Mouse (Mus musculus) brain, embryonic 14.5 days (tissue): ENCODE measurements around the gene Sorbs1. TPM values are rescaled to one million over a fixed set of nuclear protein-coding genes. Genes with fewer than 3 reads are reported as not detected.

Experiments used
- DNase-seq: peaks from one replicate; pipeline ENCODE4 v3.0.0-alpha.2; 2011; ENCODE audit warnings: low read depth
- CTCF ChIP-seq: fragments of 200-500 bp; IDR thresholded peaks from 2 replicates; pipeline ENCODE4 v1.5.1; 2012; ENCODE audit warnings: inconsistent platforms, mild to moderate bottlenecking, moderate library complexity, borderline replicate concordance; ENCODE audit not compliant: insufficient read depth, insufficient read length; ENCODE audit errors: extremely low read depth
- POLR2A ChIP-seq: fragments of 200-500 bp; IDR thresholded peaks from 2 replicates; pipeline ENCODE4 v1.6.1; 2012; ENCODE audit warnings: mild to moderate bottlenecking, inconsistent platforms, borderline replicate concordance; ENCODE audit not compliant: poor library complexity, insufficient read depth, insufficient read length, severe bottlenecking; ENCODE audit errors: extremely low read depth
- polyA plus RNA-seq: library from polyadenylated mRNA; depleted of rRNA; stranded (reverse); fragments of >200 nt; gene quantifications from 2 replicates; pipeline ENCODE4 v1.2.3, GENCODE M21; 2012

The Sorbs1 gene
- polyA plus RNA-seq, 1 experiment, result 66.4 TPM

- no peak for DNase-seq
- TF ChIP-seq POLR2A (no peak), CTCF (no peak)
Observed at GRCm38 (mm10) chr19:40346232-40346844, 167.2 kb downstream of the Sorbs1 start.

GRCm38 (mm10) chr19:40345684-40346083 lies 167.9 kb downstream of the Sorbs1 start:
- TF ChIP-seq POLR2A (no peak), CTCF (peak; percentile 80; the same call in 1 of the 2 replicates)
- peak; percentile 58 for DNase-seq

GRCm38 (mm10) chr19:40343018-40343417 lies 170.6 kb downstream of the Sorbs1 start:
- DNase-seq, result peak; percentile 86
- TF ChIP-seq POLR2A (no peak), CTCF (peak; percentile 95)

DNA sequence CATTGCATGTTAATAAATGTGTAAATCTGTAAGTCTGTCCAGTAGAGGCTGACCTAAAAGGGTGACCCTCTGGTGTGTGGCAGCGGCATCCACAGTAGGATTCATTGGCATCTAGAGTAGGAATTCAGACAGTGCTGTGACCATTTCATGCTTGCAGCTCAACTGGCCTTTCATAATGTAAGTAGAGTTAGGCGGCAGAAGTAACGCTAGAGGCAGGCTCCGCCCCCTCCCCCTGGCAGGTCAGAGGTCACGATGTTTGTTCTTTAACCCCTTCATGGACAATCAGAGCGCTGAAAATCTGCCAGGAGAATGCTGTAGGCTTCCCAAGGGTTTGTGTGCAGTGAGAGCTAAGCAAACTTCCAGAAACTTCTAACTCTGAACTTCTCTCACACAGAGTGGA lies 172.4 kb downstream of the Sorbs1 start:
- DNase-seq, result no peak
- TF ChIP-seq POLR2A (no peak), CTCF (no peak)

DNA sequence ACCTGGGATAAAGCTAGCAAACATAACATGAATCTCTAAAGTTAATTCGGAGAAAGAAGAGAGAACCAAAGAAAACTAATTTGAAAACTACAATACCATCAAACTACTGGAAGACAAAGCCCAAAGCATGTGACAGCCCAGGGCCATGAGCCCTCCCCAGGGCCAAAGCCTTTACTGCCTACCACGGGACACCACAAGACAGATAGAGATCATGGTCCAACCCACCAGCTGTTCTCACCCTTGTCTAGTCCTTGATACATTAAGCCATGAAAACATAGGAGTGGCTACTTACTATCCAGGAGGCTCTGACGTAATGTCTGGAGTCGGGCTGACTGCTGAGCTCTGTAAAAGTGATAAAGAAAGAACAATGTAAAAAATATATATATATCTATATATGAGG lies 176.9 kb downstream of the Sorbs1 start:
- TF ChIP-seq POLR2A (no peak), CTCF (no peak)
- no peak for DNase-seq

DNA sequence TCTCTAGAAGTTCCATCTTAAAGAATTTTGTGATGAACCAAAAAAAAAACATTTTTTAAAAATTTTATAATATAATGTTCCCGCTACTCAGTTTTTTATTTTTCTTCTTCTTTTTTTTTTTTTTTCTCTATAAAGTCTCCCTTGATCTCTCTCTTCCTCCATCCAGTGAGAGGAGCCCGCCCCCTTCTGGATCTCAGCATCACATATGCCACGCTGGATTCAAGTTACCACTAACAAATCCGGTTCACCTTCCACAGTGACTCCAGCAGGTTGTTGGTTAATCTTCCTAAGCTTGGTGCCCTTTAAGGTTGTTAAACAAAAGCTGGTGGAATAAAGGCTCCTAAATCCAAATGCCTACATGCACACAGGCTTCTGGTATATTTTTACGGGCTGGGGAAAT lies 179.7 kb downstream of the Sorbs1 start:
- DNase-seq, result peak; percentile 36

GRCm38 (mm10) chr19:40333081-40333480 lies 180.5 kb downstream of the Sorbs1 start:
- no peak for DNase-seq
- no peak for TF ChIP-seq CTCF
- no peak for TF ChIP-seq POLR2A

More for the DNA sequence above, 179.7 kb downstream of the Sorbs1 start:
- no peak for TF ChIP-seq POLR2A
- TF ChIP-seq CTCF, result peak; percentile 20; the same call in 1 of the 2 replicates

DNA sequence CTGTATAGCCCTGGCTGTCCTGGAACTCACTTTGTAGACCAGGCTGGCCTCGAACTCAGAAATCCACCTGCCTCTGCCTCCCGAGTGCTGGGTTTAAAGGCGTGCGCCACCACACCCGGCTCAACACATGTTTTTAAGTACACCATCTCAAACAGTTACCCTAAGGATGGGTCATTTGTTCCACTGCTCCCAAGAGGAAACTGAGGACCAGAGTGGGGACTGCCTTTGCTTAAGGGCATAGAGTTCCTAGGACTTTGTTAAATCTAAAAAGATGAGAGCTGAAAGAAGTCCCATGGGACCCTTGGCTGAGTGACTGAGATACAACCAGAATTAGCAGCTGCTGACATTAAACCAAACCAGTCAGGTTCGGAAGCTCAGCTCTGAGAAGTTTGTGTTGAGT lies 181.3 kb downstream of the Sorbs1 start:
- TF ChIP-seq POLR2A, result no peak
- TF ChIP-seq CTCF, result no peak

DNA sequence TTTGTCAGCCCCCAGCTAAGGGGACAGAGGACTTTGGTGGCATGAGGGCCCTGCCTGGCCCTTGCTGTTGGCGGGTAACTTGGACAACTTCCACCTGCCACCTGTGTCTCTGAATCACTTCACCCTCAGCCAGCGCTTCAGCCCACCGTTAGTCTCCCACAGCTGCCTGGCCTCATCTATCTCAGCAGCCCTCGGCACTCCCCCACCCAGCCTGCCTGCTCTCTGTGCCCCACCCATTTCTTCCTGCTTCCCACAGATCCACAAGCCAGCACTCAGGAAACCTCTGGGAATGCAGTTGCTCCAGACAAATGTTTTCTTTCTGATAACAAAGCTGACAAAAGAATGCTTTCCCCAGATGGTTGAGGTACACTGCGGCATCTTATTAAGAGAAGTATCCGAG lies 181.7 kb downstream of the Sorbs1 start:
- DNase-seq, result no peak
- TF ChIP-seq POLR2A, result no peak
- no peak for TF ChIP-seq CTCF

More for the DNA sequence above, 181.3 kb downstream of the Sorbs1 start:
- no peak for DNase-seq

GRCm38 (mm10) chr19:40326126-40326525 lies 187.5 kb downstream of the Sorbs1 start:
- DNase-seq, result no peak

GRCm38 (mm10) chr19:40325381-40325780 lies 188.2 kb downstream of the Sorbs1 start:
- TF ChIP-seq POLR2A (no peak), CTCF (no peak)
- DNase-seq, result no peak

More at GRCm38 (mm10) chr19:40326126-40326525, 187.5 kb downstream of the Sorbs1 start:
- no peak for TF ChIP-seq POLR2A
- TF ChIP-seq CTCF, result no peak

DNA sequence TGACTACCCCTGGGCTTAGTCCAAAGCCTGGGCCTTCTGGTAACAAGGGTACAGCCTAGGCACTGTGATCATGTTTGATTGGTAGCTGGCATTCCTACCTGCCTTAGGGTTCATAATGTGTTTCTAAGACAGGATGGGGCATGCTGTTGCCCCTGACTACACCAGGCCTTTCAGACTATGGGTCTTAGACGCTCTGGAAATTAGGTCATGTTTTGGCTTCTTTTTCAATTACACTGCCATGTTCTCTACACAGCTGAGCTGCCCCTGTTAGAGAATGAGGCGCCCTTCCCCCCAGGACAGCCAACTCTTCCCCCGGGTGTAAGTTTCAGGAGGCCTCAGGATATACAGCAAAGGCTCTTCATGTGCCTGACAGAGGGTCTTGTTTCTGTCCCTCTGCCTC lies 191.4 kb downstream of the Sorbs1 start:
- TF ChIP-seq POLR2A, result no peak
- TF ChIP-seq CTCF, result no peak
- peak; percentile 44 for DNase-seq
